Mouse (Mus musculus) large intestine, adult 2 months (tissue): Measurements from ENCODE around the gene Map4k2. TPM values are rescaled to one million over a fixed set of nuclear protein-coding genes. Genes with fewer than 3 reads are reported as not detected.

Experiments used
- DNase-seq: peaks from one replicate; pipeline ENCODE4 v3.0.0-alpha.2; 2012; ENCODE audit warnings: low read depth, low spot score
- WGBS: fragments of 180-500 bp; shearing (Covaris S2); methylation state at CpG from one replicate; pipeline ENCODE4 v1.1.7; 2018; 5-methylcytosine and 5-hydroxymethylcytosine counted together
- polyA plus RNA-seq: library from polyadenylated mRNA; depleted of rRNA; stranded (reverse); fragments of >200 nt; gene quantifications from 2 replicates; pipeline ENCODE4 v1.2.3, GENCODE M21; 2012

Map4k2 gene
- polyA plus RNA-seq, 1 experiment, result 40.8 TPM

DNA sequence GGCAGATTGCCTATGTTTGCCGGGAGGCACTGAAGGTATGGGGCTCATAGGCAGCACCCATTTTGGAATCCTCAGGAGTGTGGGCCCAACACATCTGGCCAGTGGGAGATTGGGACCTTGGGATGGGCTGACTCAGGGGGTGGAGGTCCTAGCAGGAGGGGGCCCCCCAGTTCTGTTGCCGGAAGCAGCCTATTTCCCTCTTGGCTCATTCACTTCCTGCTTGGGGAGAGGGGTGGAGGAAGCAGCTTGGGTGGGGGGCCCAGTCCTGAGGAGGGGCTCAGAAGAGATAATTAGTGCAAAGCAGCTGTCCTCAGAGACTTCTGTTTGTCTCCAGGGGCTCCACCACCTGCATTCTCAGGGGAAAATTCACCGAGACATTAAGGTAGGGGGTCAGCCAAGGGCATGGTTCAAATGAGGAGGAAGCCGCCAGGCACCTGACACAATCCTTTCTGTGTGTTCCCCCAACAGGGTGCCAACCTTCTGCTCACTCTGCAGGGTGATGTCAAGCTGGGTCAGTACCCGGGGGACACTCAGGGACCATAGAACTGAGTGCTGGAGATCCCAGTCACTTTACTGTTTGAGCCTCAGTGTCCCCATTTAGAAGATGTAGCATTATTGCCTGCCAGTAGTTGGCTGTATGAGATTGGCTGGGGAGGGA is 1.5 kb downstream of the Map4k2 start:
- 78% methylated on average over 5 of the region's 5 CpGs for WGBS
- no peak for DNase-seq

DNA sequence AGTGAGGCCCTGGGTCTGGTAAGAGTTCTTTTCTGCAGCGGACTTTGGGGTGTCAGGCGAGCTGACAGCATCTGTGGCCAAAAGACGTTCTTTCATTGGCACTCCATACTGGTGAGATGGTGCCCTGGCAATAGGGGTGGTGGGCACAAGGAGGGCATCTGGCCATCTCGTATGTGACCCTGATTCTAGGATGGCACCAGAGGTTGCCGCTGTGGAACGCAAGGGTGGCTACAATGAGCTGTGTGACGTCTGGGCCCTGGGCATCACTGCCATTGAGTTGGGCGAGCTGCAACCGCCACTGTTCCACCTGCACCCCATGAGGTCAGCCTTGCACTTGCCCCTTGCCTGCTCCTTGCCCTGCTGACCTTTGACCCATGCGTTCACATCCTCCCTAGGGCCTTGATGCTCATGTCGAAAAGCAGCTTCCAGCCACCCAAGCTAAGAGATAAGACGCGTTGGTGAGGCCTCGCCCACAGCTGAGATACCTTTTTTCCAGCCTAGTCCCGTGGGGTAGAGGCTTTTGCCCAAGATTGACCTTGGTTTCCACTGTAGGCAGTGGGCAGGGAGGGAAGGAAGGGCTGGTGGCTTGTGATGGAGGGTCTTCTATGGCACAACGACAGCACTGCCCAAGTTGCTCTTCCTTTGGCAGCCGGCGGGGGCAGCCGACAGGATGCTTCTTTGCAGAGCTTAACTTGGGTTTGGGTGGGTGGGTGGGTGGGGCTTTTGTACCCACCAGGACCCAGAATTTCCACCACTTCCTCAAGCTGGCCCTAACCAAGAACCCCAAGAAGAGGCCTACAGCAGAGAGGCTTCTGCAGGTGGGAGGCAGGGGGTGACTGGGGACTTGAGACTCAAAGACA is 2.4 kb downstream of the Map4k2 start:
- no peak for DNase-seq
- 82% methylated on average over 19 of the region's 19 CpGs for WGBS

DNA sequence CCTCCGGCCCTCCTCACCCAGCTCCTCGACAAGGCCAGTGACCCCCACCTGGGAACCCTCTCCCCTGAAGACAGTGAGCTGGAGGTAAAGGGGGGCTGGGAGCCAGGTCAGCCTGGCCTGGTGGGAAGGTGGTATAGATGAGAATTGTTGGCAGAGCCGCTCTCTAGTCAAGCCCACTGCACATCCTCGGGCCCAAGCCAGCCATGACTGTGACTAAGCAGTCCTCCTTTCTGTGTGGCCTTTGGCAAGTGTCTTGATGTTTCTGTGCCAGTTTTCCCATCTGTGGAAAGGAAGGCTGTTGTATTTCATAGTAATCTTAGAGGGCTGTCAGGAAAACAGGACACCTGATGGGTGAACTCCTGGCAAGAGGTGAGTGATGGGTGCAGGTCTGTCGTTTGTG is 3.1 kb downstream of the Map4k2 start:
- 88% methylated on average over 5 of the region's 5 CpGs for WGBS
- DNase-seq, result no peak

DNA sequence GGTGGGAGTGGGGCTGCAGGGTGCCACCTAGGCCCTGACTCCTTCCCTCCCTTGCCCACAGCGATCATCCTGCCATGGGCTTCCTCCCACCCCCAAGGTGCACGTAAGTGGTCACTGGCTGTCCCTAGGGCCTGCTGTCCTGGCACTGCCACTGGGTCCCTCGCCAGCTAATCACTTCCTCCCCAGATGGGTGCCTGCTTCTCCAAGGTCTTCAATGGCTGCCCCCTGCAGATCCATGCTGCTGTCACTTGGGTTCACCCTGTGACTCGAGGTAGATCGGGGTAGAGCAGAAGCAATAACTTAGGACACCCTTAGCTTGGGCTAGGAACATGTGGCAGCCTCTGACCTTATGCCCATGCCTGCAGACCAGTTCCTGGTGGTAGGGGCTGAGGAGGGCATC is 5.1 kb downstream of the Map4k2 start:
- no peak for DNase-seq
- WGBS, result 92% methylated on average over 5 of the region's 5 CpGs

DNA sequence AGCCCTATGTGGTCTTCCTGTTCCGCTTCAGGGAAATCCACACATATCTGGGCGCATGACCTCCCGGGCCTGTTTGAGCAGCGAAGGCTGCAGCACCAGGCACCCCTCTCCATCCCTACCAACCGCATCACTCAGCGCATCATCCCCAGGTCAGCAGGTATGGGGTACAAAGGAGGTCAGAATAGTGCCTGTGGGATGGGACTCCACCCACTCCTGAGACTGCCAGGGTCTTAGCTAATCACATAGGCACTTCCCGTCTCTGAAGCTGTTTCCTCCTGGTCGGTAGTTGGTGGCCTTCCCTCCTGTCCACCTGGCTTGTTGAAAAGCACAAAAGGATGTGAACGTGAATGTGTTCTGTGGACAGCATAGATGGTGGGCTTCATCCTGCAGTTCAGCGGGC is 5.7 kb downstream of the Map4k2 start:
- WGBS, result 88% methylated on average over 10 of the region's 10 CpGs
- no peak for DNase-seq

DNA sequence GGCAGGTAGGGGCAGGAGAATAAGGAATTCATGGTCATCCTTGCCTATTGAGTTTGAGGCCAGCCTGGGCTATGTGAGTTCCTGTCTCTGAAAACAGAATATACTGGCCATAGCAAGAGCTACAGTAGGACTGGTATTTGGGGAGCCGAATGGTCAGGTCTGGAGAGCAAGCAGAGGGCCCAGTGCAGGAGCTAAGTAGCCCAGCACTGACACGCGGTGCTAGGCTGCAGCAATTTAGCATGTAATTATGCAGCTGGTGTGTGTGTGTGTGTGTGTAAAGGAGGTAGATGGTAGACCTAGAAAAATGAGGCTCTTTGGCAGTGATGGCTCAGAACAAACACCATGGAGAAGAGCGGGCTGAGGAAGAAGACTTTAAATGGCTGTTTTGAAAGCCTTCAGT is 6.7 kb downstream of the Map4k2 start:
- DNase-seq, result no peak
- WGBS, result 97% methylated on average over 4 of the region's 4 CpGs

DNA sequence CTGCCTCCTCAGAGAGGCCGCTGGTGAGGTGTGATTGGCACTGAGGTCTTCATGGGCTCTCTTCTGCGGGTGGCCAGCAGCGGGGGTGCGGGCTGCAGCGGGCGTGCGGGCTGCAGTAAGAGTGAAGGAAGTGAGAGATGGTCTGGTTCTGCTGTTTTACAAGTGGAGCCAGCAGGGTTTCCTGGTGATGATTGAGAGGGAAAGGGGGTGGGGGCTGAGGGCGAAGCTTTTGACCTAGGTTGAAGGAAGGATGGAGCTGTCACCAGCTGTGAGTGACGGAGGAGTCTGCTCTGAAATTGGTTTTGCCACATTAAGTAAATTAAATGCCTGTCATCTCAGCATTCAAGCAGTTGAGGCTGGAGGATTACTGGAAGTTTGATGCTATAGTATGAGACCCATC is 7.8 kb downstream of the Map4k2 start:
- DNase-seq, result no peak
- WGBS, result 81% methylated on average over 9 of the region's 9 CpGs

DNA sequence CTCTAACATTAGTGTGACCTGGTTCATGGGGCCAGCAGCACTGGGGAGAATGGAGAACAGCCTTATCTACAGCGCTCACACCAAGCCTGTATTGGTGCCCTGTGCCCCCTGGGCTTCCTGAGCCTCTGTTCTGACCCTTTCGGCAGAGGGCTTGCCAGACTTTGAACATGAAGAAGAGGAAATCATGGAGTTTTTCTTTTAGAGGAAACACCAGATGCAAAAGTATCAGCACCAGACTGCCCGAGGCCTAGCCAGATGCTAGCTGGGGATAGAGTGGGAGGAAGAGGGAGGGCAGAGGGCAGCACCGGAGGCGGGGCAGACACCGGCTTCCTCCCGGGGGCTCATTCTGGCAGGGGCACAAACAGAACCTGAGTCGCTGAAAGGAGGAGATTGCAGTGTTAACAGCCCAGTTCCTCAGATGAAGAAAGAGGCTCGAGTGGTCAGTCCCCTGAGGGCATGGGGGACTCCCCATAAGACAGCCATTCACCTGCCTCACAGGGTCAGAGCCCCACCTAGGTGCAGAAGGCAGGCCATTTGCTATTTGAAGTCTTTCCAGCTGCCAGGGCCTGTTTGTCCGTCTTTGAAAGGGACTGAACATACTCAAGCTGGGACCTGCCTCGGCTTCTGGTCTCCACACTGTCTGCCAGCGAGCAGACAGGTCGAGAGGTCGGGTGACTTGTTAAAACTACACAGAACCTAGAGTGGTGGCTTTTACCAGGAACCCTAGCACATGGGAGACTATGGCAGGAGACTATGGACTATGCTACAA is 8.5 kb downstream of the Map4k2 start:
- 50% methylated on average over 14 of the region's 14 CpGs for WGBS
- DNase-seq, result no peak

DNA sequence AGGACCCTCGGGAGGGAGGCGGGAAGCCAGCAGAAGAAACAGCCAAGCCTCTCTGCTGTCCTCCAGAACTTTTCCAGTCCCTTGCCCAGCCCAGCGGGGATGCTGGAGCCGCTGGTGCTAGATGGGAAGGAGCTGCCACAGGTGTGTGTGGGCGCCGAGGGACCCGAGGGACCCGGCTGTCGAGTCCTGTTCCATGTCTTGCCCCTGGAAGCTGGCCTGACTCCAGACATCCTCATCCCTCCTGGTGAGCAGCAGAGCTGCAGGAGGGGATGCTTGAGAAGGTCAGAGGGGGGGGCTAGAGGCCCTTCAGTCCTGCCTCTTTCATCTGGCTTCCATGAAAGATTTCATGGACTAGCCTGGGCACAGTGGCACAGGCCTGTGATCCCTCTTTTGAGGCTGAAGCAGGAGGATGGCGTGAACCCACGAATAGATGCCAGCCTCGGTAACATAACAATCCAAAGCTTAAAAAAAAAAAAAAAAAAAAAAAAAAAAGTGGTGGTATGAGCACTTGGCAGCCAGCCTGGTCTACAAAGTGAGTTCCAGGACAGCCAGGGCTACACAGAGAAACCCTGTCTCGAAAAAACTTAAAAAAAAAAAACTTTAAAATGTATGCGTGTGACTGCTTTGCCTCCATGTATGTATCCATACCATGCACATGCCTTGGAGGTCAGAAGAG is 10.6 kb downstream of the Map4k2 start:
- no peak for DNase-seq

DNA sequence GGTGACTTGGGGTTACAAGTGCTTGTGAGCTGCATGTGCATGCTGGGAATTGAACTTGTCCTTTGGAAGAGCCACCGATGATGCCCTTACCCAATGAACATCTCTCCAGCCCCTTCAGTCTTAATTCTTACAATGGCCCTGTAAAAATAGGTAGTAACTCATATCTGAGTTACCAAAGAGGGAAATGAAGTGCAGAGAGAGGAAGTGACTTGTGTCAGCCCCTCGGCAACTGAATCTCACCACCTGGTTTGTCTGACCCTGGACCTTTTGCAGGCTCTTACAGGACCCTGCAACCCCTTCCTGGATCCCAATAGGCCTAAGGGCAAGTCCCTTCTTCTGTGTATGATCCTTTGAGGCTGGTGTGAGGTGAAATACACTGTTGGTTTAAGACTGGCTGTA is 11.2 kb downstream of the Map4k2 start:
- 88% methylated on average over 2 of the region's 2 CpGs for WGBS
- DNase-seq, result no peak

More for the DNA sequence above, 10.6 kb downstream of the Map4k2 start:
- WGBS, result 72% methylated on average over 14 of the region's 14 CpGs

DNA sequence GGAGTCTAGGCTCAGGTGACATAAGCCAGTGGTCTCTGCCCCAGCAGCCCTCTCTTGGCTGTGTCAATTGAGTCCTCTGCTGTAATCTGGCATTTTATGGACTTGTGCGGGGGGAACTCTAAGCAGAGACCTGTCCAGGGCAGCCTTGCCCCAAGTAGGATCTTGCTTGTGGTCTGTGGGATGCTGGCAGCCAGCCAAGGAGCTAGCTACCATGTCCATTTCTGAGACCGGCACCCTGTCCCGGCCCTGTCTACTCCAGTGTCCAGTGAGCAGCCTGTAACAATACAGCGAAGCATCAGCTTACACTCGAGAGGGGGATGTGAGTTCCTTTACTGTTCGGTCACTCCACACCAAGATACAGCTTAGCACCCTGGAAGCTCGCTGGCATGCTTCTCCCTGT is 13.1 kb downstream of the Map4k2 start:
- DNase-seq, result no peak
- 92% methylated on average over 7 of the region's 7 CpGs for WGBS

DNA sequence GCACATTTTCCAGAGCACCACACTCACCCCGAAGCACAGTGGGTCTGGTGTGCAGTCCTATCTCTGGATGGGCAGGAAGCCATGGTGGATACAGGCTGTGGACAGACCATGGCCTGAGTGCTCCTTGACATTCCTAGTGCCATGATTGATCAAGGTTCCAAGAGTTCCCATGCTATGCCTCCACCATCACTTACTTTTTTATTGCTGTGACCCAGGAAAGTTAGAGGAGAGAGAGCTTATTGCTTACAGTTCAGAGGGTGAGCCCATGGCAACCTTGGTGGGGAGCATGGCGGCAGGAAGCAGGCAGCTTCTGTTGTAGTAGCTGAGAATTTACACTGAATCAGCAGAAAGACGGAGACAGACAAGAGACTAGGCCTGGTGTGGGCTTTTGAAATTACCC is 20.4 kb downstream of the Map4k2 start:
- DNase-seq, result no peak
- 93% methylated on average over 3 of the region's 3 CpGs for WGBS

DNA sequence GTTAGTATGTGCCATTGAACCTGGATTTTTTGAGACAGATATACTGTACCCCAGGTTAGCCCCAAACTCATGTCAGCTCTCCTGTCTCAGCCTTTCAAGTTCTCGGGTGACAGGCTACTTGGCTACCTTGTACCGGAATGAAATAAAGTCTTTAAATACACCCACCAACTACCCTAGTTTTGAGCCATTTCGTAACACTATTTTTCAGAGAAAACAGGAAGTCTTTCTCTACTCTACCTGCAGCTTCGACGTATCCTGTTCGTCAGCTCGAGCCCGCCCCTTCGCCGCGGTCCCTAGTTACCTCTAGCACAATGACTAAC is 22.1 kb downstream of the Map4k2 start:
- under 1% methylated on average over 11 of the region's 11 CpGs for WGBS

DNA sequence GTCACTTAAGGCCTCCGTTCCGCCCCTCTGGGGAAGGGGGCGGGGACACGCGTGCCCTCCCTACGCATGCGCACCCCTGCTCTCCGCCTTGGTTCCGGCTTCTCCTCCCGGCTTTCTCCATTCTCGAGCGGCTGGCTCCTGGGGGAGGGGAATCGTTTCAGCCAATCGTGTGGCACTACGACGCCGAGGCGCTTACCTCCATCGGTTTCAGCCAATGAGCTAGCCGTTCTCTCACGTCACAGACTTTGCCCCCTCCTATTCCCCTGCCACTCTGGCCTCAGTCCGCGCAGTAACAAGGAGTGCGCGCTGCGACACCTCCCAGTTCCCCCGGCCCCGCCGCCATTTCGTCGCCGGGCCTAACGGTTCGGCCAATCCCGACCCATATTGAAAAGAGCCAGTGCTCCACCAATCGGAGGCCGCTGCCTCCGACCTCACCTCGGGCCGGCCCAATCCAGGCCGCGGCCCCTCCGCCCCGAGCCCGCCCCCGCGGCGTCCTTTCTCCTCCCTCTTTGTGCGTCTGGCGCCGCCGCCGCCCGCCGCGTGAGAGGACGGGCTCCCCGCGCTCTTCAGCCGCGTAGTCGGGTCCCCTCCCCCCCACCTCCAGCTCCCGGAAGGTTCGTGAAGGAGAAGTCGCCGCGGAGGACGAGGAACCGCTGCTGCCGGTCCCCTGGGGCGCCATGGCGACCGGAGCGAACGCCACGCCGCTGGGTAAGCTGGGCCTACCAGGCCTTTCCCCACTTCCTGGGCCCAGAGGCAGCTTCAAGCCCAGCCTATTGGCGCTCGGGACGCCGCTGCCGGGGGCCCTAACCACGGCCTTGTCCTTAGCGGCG is 22.7 kb downstream of the Map4k2 start, which contains the start of gene Sf1:
TSS of gene Sf1 (plus strand) at position 280 of the 830 bp plus-strand sequence.
- WGBS, result 1% methylated on average over 84 of the region's 85 CpGs
- DNase-seq, result peak; percentile 98

More for the DNA sequence above, 22.1 kb downstream of the Map4k2 start:
- DNase-seq, result no peak

DNA sequence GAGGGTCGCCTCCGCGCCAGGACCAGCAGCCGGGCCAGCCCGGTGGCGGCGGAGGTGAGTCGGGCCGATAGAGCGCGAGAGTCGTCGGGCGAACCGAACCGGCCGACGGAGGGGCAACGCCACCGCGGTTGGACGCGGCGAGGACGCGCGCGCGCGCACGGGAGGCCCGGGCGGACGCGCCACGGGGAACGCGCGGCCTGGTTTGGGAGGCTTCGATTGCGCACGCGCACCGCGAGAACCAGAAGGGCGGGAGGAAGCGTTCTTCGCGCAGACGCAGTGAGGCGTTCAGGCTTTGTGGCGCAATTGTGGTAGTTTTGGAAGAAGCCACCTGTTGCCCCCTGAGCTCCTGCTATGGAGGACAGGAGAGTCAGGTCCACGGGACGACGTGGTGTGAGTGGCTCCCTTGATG is 23.4 kb downstream of the Map4k2 start:
- DNase-seq, result peak; percentile 75
- under 1% methylated on average over 55 of the region's 55 CpGs for WGBS

DNA sequence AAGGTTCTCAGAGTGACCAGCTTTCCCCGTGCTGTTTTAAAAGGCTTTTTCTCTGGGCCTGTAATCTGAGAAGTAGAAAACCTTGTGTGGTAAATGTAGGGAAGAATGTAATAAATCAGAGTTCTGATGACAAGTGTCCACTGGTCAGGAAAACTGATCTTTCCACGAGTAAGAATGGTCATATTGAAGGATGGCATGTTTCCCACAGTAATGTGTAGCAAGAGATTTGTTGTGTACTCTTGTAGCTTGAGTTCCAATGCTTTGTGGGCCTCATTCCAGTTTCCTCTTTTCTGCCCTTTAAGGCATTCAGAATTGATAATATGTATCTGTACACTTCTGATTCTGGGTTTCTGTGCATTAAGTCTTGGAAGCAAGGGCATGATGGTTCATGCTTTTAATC is 23.9 kb downstream of the Map4k2 start:
- no peak for DNase-seq
- 0% methylated on average over 2 of the region's 2 CpGs for WGBS

DNA sequence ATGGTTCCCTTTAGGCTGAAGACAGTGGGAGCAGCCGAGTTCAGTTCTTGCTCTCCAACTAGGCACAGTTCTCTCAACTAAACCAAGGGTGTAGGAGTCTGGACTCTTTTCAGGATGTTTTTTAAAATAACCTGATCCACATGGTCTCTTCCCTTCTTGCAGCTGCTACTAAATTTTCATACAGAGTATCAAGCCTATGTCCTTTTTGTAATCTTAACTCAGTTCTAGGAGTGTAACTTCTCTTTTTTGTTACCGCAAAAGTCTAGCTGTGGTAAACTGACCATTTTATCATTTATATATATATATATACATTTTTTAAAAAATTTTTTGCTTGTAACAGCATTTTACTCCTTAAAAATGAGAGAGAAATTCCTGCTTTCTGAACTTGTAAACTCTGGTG is 29.2 kb downstream of the Map4k2 start:
- 78% methylated on average over 2 of the region's 2 CpGs for WGBS
- no peak for DNase-seq

DNA sequence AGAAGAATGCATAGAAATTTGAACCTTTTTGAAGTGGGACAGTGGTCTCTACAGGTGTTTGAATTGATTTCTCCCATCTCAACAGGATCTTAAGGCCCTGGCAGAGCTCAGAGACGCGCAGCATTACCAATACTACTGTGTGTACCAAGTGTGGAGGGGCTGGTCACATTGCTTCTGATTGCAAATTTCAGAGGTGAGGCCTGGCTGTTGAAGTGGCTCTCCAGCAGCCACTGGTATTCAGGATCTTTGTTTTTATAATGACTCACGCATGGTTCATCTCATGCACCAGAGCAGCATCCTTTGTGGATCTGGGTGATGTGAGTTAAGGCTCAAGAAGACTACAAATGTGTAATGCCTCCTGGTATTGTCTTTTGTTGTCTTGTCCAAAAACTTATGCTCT is 31.5 kb downstream of the Map4k2 start:
- no peak for DNase-seq

More for the DNA sequence above, 31.5 kb downstream of the Map4k2 start:
- 91% methylated on average over 3 of the region's 3 CpGs for WGBS
